Mouse (Mus musculus) stomach, postnatal 0 days (tissue): ENCODE data around the gene Pmm1. TPM values are rescaled to one million over a fixed set of nuclear protein-coding genes. Genes with fewer than 3 reads are reported as not detected.

Source experiments
- ATAC-seq: fragments of 200-750 bp; cut with Nextera tagmentation; 2 replicates; pipeline ENCODE4 v1.8.0; 2017; ENCODE audit not compliant: low FRiP score, low TSS enrichment
- DNase-seq: peaks from one replicate; pipeline ENCODE4 v3.0.0-alpha.2; 2016; ENCODE audit warnings: low spot score
- H3K27ac ChIP-seq: fragments of 300-500 bp; sonication (generic); replicated peaks from 2 replicates; pipeline ENCODE4 v1.5.1; 2014; ENCODE audit warnings: mild to moderate bottlenecking, control low read depth
- H3K27me3 ChIP-seq: fragments of 300-500 bp; sonication (generic); 2 replicates; pipeline ENCODE4 v1.6.1; 2014; ENCODE audit warnings: low read length; ENCODE audit not compliant: control insufficient read depth, insufficient read depth
- H3K36me3 ChIP-seq: fragments of 300-500 bp; sonication (generic); 2 replicates; pipeline ENCODE4 v1.6.1; 2014; ENCODE audit warnings: low read length, mixed read lengths; ENCODE audit not compliant: control insufficient read depth, insufficient read depth
- H3K4me1 ChIP-seq: fragments of 300-500 bp; sonication (generic); replicated peaks from 2 replicates; pipeline ENCODE4 v1.6.1; 2014; ENCODE audit warnings: antibody characterized with exemption; ENCODE audit not compliant: control insufficient read depth, insufficient read depth
- H3K4me2 ChIP-seq: fragments of 300-500 bp; sonication (generic); replicated peaks from 2 replicates; pipeline ENCODE4 v1.6.1; 2014; ENCODE audit warnings: low read depth, mild to moderate bottlenecking, control low read depth, moderate library complexity
- H3K4me3 ChIP-seq: fragments of 300-500 bp; sonication (generic); 2 replicates; pipeline ENCODE4 v1.5.1; 2014; ENCODE audit warnings: low read depth, low read length, control low read depth
- H3K9ac ChIP-seq: fragments of 300-500 bp; sonication (generic); 2 replicates; pipeline ENCODE4 v1.6.1; 2014; ENCODE audit warnings: mild to moderate bottlenecking, low read length, control low read depth, mixed read lengths
- H3K9me3 ChIP-seq: fragments of 300-500 bp; sonication (generic); 2 replicates; pipeline ENCODE4 v1.6.1; 2016; ENCODE audit warnings: low read length; ENCODE audit not compliant: control insufficient read depth
- CTCF ChIP-seq: IDR thresholded peaks from 2 replicates; pipeline ENCODE4 v1.5.1; 2016; ENCODE audit warnings: antibody characterized with exemption, low read depth, mild to moderate bottlenecking, moderate library complexity
- EP300 ChIP-seq: optimal IDR thresholded peaks from 2 replicates; pipeline ENCODE3; 2016; ENCODE audit warnings: antibody characterized with exemption
- WGBS: fragments of 180-500 bp; shearing (Covaris S2); extraction: QIAGEN DNeasy Blood & Tissue Kit; methylation state at CpG from one replicate; pipeline ENCODE4 v1.1.7; 2014; 5-methylcytosine and 5-hydroxymethylcytosine counted together
- polyA plus RNA-seq: library from polyadenylated mRNA; unstranded; fragments of >200 nt; fragmentation: Nextera tagmentation; extraction: Ambion mirVana; gene quantifications from 2 replicates; pipeline ENCODE4 v1.2.1, GENCODE M21; 2015

Pmm1 gene
- polyA plus RNA-seq, 1 experiment from 2014 or later: 32.2 TPM

- 44% methylated on average over 7 of the region's 7 CpGs for WGBS
- Histone ChIP-seq H3K9me3 (no peaks in the 10 kb centered on the region), H3K4me3 (no peak overlapping the region), H3K27me3 (no peaks in the 10 kb centered on the region), H3K4me1 (no peaks in the 10 kb centered on the region), H3K36me3 (no peaks in the 10 kb centered on the region), H3K4me2 (no peak overlapping the region), H3K27ac (no peak overlapping the region), H3K9ac (no peak overlapping the region)
- TF ChIP-seq EP300 (no peak), CTCF (no peak)
- ATAC-seq (no peak), DNase-seq (peak; percentile 56)
Observed at GRCm38 (mm10) chr15:81969173-81969572, 8.4 kb upstream of the Pmm1 start.

- Histone ChIP-seq H3K27ac (no peak overlapping the region), H3K36me3 (no peaks in the 10 kb centered on the region), H3K4me1 (no peaks in the 10 kb centered on the region), H3K4me3 (no peak overlapping the region), H3K9ac (no peak overlapping the region), H3K9me3 (no peaks in the 10 kb centered on the region), H3K4me2 (no peak overlapping the region), H3K27me3 (no peaks in the 10 kb centered on the region)
- WGBS: 45% methylated on average over 2 of the region's 2 CpGs
- DNase-seq (no peak), ATAC-seq (no peak)
- TF ChIP-seq EP300: no peak
- TF ChIP-seq CTCF: no peak
Observed at GRCm38 (mm10) chr15:81968447-81968846, 7.7 kb upstream of the Pmm1 start.

GRCm38 (mm10) chr15:81967821-81968220 is 7.1 kb upstream of the Pmm1 start:
- WGBS: 87% methylated on average over 5 of the region's 5 CpGs
- DNase-seq: no peak
- no peak overlapping the region for H3K27ac ChIP-seq

GRCm38 (mm10) chr15:81966062-81966829 is 5.5 kb upstream of the Pmm1 start:
- TF ChIP-seq CTCF: no peak
- TF ChIP-seq EP300: no peak
- H3K4me1 ChIP-seq: no peaks in the 10 kb centered on the region
- H3K27me3 ChIP-seq: no peaks in the 10 kb centered on the region
- H3K4me2 ChIP-seq: no peak overlapping the region
- no peak overlapping the region for H3K9ac ChIP-seq
- H3K36me3 ChIP-seq: no peaks in the 10 kb centered on the region
- H3K9me3 ChIP-seq: no peaks in the 10 kb centered on the region
- H3K4me3 ChIP-seq: no peak overlapping the region
- H3K27ac ChIP-seq: no peak overlapping the region
- WGBS: 79% methylated on average over 13 of the region's 14 CpGs
- DNase-seq (no peak), ATAC-seq (no peak)

More at GRCm38 (mm10) chr15:81967821-81968220, 7.1 kb upstream of the Pmm1 start:
- no peak overlapping the region for H3K4me2 ChIP-seq
- H3K4me1 ChIP-seq: no peaks in the 10 kb centered on the region
- no peak overlapping the region for H3K4me3 ChIP-seq
- no peaks in the 10 kb centered on the region for H3K36me3 ChIP-seq
- H3K9ac ChIP-seq: no peak overlapping the region
- H3K27me3 ChIP-seq: no peaks in the 10 kb centered on the region
- H3K9me3 ChIP-seq: no peaks in the 10 kb centered on the region
- no peak for ATAC-seq
- TF ChIP-seq CTCF (no peak), EP300 (no peak)

- no peak overlapping the region for H3K27ac ChIP-seq
- H3K9ac ChIP-seq: no peak overlapping the region
- no peak overlapping the region for H3K4me3 ChIP-seq
- H3K36me3 ChIP-seq: no peaks in the 10 kb centered on the region
- ATAC-seq (no peak), DNase-seq (no peak)
- no peaks in the 10 kb centered on the region for H3K27me3 ChIP-seq
- 57% methylated on average over 4 of the region's 4 CpGs for WGBS
- TF ChIP-seq EP300 (no peak), CTCF (no peak)
- H3K4me1 ChIP-seq: no peaks in the 10 kb centered on the region
- H3K4me2 ChIP-seq: no peak overlapping the region
- H3K9me3 ChIP-seq: no peaks in the 10 kb centered on the region
Observed at GRCm38 (mm10) chr15:81964980-81965545, 4.3 kb upstream of the Pmm1 start.

GRCm38 (mm10) chr15:81964262-81964661 is 3.5 kb upstream of the Pmm1 start:
- Histone ChIP-seq H3K27me3 (no peaks in the 10 kb centered on the region), H3K9ac (no peak overlapping the region), H3K27ac (no peak overlapping the region), H3K4me3 (no peak overlapping the region), H3K36me3 (no peaks in the 10 kb centered on the region), H3K9me3 (no peaks in the 10 kb centered on the region), H3K4me2 (no peak overlapping the region), H3K4me1 (no peaks in the 10 kb centered on the region)
- ATAC-seq: no peak
- no peak for DNase-seq
- WGBS: 40% methylated on average over 1 of the region's 1 CpGs
- TF ChIP-seq CTCF (no peak), EP300 (no peak)
